Mouse (Mus musculus): ENCODE data around the gene Kctd13.

Kctd13 gene

GRCm38 (mm10) chr7:126946530-126946929, 17.9 kb downstream of the Kctd13 start:
- no peak for DNase-seq

GRCm38 (mm10) chr7:126948626-126949025, 19.9 kb downstream of the Kctd13 start:
- peak; percentile 22 for DNase-seq

GRCm38 (mm10) chr7:126949403-126949792, 20.7 kb downstream of the Kctd13 start, which contains the start of gene Asphd1:
TSS of gene Asphd1 (minus strand) at chr7:126949582.
- DNase-seq: peak; percentile 76

- DNase-seq: peak; percentile 83
These were observed 21.3 kb downstream of the Kctd13 start, which contains the start of gene Sez6l2 for GRCm38 (mm10) chr7:126949793-126950646. TSS of gene Sez6l2 (plus strand) at chr7:126950563.

- DNase-seq: peak; percentile 34
These were observed 22.3 kb downstream of the Kctd13 start for GRCm38 (mm10) chr7:126950647-126951615.

GRCm38 (mm10) chr7:126951741-126952140, 23.1 kb downstream of the Kctd13 start:
- DNase-seq: peak; percentile 23

GRCm38 (mm10) chr7:126952646-126953045, 24.0 kb downstream of the Kctd13 start:
- no peak for DNase-seq

GRCm38 (mm10) chr7:126955125-126955524, 26.4 kb downstream of the Kctd13 start:
- no peak for DNase-seq

GRCm38 (mm10) chr7:126959780-126960179, 31.1 kb downstream of the Kctd13 start:
- no peak for DNase-seq

- no peak for DNase-seq
These were observed 32.4 kb downstream of the Kctd13 start for GRCm38 (mm10) chr7:126961095-126961494.

GRCm38 (mm10) chr7:126961965-126962364, 33.3 kb downstream of the Kctd13 start:
- DNase-seq: no peak

GRCm38 (mm10) chr7:126963548-126964286, 35.0 kb downstream of the Kctd13 start:
- no peak for DNase-seq

- DNase-seq: no peak
These were observed 36.9 kb downstream of the Kctd13 start for GRCm38 (mm10) chr7:126965568-126965967.

- DNase-seq: no peak
These were observed 38.7 kb downstream of the Kctd13 start for GRCm38 (mm10) chr7:126967361-126967760.

- DNase-seq: no peak
These were observed 46.8 kb downstream of the Kctd13 start for GRCm38 (mm10) chr7:126975493-126975892.

- no peak for DNase-seq
These were observed 47.0 kb downstream of the Kctd13 start, which contains the start of gene Cdipt for GRCm38 (mm10) chr7:126975893-126975949. TSS of gene Cdipt (plus strand) at chr7:126975914.

- DNase-seq: peak; percentile 94
These were observed 47.5 kb downstream of the Kctd13 start, which contains the start of gene Cdiptos for GRCm38 (mm10) chr7:126975950-126976866. TSS of gene Cdiptos (minus strand) at chr7:126976098.

GRCm38 (mm10) chr7:126976878-126977459, 48.3 kb downstream of the Kctd13 start:
- DNase-seq: no peak

- no peak for DNase-seq
These were observed 50.2 kb downstream of the Kctd13 start for GRCm38 (mm10) chr7:126978841-126979240.

- DNase-seq: no peak
These were observed 52.9 kb downstream of the Kctd13 start for GRCm38 (mm10) chr7:126981601-126982000.

- DNase-seq: no peak
These were observed 53.4 kb downstream of the Kctd13 start for GRCm38 (mm10) chr7:126982054-126982453.

- DNase-seq: no peak
These were observed 54.4 kb downstream of the Kctd13 start for GRCm38 (mm10) chr7:126983113-126983512.

Data from right cerebral cortex, postnatal 25 days (tissue).